Comparison of ENCODE assay signal across 9 mouse cellular contexts in genomic region chr6:126166548-126167207, GRCm38 (mm10). TPM values are rescaled to one million over a fixed set of nuclear protein-coding genes. Genes with fewer than 3 reads are reported as not detected.
DNase-seq lines count a peak whose midpoint lies in the region; ATAC-seq and TF ChIP-seq lines count a peak whose summit lies in the region.
"Had no signal": no experiment of that assay in that cellular context is flagged by ENCODE, and none has a peak within 500 bp of the region (broad histone marks: within the 10 kb centered on the region; RNA-seq: fewer than 3 reads in every experiment).

Ntf3 (minus strand) TSS chr6:126166910.

- no peak within 1 kb of the TSS; the same call in 1 of the 2 replicates for H3K9ac ChIP-seq in forebrain, embryonic 16.5 days (replicated peaks; ENCODE audit: low read depth, low read length)
- no peak within 1 kb of the TSS for H3K9ac ChIP-seq in intestine, postnatal 0 days (ENCODE audit: low read depth, low read length)
- H3K9ac ChIP-seq in neural tube, embryonic 15.5 days (replicated peaks) = 0 out of 2 replicates have a peak within 1 kb of the TSS, but pooled peaks have one; percentile 23

- H3K27me3 ChIP-seq in forebrain, embryonic 16.5 days (replicated peaks; ENCODE audit: control insufficient read depth, insufficient read depth, low read length) = peaks cover 28% of the 10 kb centered on the region
- H3K27me3 ChIP-seq in intestine, postnatal 0 days (replicated peaks; ENCODE audit: control insufficient read depth, insufficient read depth, low read length) = peaks cover 38% of the 10 kb centered on the region
- H3K27me3 ChIP-seq in neural tube, embryonic 15.5 days (replicated peaks) = peaks cover 58% of the 10 kb centered on the region

- H3K4me3 ChIP-seq in forebrain, embryonic 16.5 days (replicated peaks; ENCODE audit: low read length) = peak within 1 kb of the TSS; percentile 21
- peak within 1 kb of the TSS; percentile 40 for H3K4me3 ChIP-seq in intestine, postnatal 0 days (ENCODE audit: low read depth, low read length)
- peak within 1 kb of the TSS; percentile 27 for H3K4me3 ChIP-seq in neural tube, embryonic 15.5 days (replicated peaks)

- no peak for DNase-seq in layer of hippocampus, postnatal 25 days (ENCODE audit: extremely low spot score in 1 of 2, low spot score in 1 of 2)
- no peak for DNase-seq in layer of hippocampus, postnatal 14 days (ENCODE audit: low spot score in 2 of 2)
- DNase-seq in cerebellum, postnatal 36 days = no peak

- peak within 1 kb of the TSS; percentile 44 for H3K4me2 ChIP-seq in forebrain, embryonic 16.5 days (ENCODE audit: low read length)
- H3K4me2 ChIP-seq in intestine, postnatal 0 days (replicated peaks; ENCODE audit: low read depth) = peak within 1 kb of the TSS; percentile 62
- peak within 1 kb of the TSS; percentile 56 for H3K4me2 ChIP-seq in neural tube, embryonic 15.5 days

- H3K4me1 ChIP-seq in forebrain, embryonic 16.5 days (replicated peaks; ENCODE audit: control insufficient read depth, insufficient read depth, low read length) = peaks cover 42% of the 10 kb centered on the region
- no peaks in the 10 kb centered on the region for H3K4me1 ChIP-seq in intestine, postnatal 0 days (replicated peaks; ENCODE audit: control insufficient read depth, insufficient read depth, low read length)
- H3K4me1 ChIP-seq in neural tube, embryonic 15.5 days = peaks cover 48% of the 10 kb centered on the region

- TF ChIP-seq CTCF in intestine, postnatal 0 days (IDR thresholded peaks at IDR 0.05; ENCODE audit: low read depth) = no peak

- ATAC-seq in forebrain, embryonic 16.5 days = no peak
- no peak for ATAC-seq in intestine, postnatal 0 days
- ATAC-seq in neural tube, embryonic 15.5 days (ENCODE audit: low FRiP score) = no peak
- ATAC-seq in monocyte, adult 5-6 weeks (replicated peaks; ENCODE audit: insufficient number of reproducible peaks, low FRiP score, low TSS enrichment, poor library complexity, severe bottlenecking) = no peak
- no peak for ATAC-seq in erythroid progenitor cell, adult 5-6 weeks (replicated peaks; ENCODE audit: low FRiP score, poor library complexity, severe bottlenecking)

- H3K27ac ChIP-seq in forebrain, embryonic 16.5 days (ENCODE audit: low read length) = no peak within 1 kb of the TSS
- H3K27ac ChIP-seq in intestine, postnatal 0 days (ENCODE audit: low read depth, low read length) = no peak within 1 kb of the TSS
- H3K27ac ChIP-seq in neural tube, embryonic 15.5 days (replicated peaks) = no peak within 1 kb of the TSS

- no peaks in the 10 kb centered on the region for H3K36me3 ChIP-seq in forebrain, embryonic 16.5 days (ENCODE audit: control insufficient read depth, insufficient read depth)
- no peaks in the 10 kb centered on the region for H3K36me3 ChIP-seq in intestine, postnatal 0 days (ENCODE audit: control insufficient read depth, insufficient read depth)
- no peaks in the 10 kb centered on the region for H3K36me3 ChIP-seq in neural tube, embryonic 15.5 days

- H3K9me3 ChIP-seq in forebrain, embryonic 16.5 days (ENCODE audit: control insufficient read depth, low read length) = no peaks in the 10 kb centered on the region
- no peaks in the 10 kb centered on the region for H3K9me3 ChIP-seq in intestine, postnatal 0 days (ENCODE audit: control insufficient read depth)
- H3K9me3 ChIP-seq in neural tube, embryonic 15.5 days (replicated peaks) = no peaks in the 10 kb centered on the region

- WGBS in forebrain, embryonic 16.5 days = under 1% methylated on average over 27 of the region's 27 CpGs
- WGBS in intestine, postnatal 0 days = 1% methylated on average over 27 of the region's 27 CpGs
- 0% methylated on average over 27 of the region's 27 CpGs for WGBS in neural tube, embryonic 15.5 days

RNA-seq across cellular contexts. Expression of gene Ntf3, which starts in this region (rescaled TPM):
- 10 to 100 TPM; 13.2 to 14.0 TPM for total RNA-seq in layer of hippocampus, postnatal 25 days (2021)
- total RNA-seq in layer of hippocampus, postnatal 14 days (2021) = 10 to 100 TPM in 1 of 2 experiments, 1 to 10 TPM in 1; 8.7 to 11.3 TPM
- polyA plus RNA-seq in forebrain, embryonic 16.5 days (2015; fragmentation: Nextera tagmentation; extraction: Ambion mirVana) = 4.7 and 6.8 TPM in 2 replicates
- polyA plus RNA-seq in intestine, postnatal 0 days (2015; fragmentation: Nextera tagmentation; extraction: Ambion mirVana) = 7.2 and 8.1 TPM in 2 replicates
- polyA plus RNA-seq in neural tube, embryonic 15.5 days (2015; fragmentation: Nextera tagmentation; extraction: Ambion mirVana) = 7.6 and 8.0 TPM in 2 replicates
- total RNA-seq in monocyte, adult 5-6 weeks (2017) = not detected in 3 replicates
- not detected in 2 replicates for total RNA-seq in erythroid progenitor cell, adult 5-6 weeks (2015; ENCODE audit: low replicate concordance)
- not detected in 2 replicates for total RNA-seq in erythroid progenitor cell, adult 5-6 weeks (2017; ENCODE audit: low replicate concordance)
- total RNA-seq: MEL had no signal
